Mouse (Mus musculus) lung, postnatal 4 days (tissue): ENCODE measurements around the gene Dagla.
A peak's percentile ranks its signal among the peaks of the same experiment; 100 is the strongest.

ENCODE experiments used
- DNase-seq, 2 experiments: peaks; one replicate each; pipeline ENCODE4 v3.0.0; 2021

Dagla gene

DNA sequence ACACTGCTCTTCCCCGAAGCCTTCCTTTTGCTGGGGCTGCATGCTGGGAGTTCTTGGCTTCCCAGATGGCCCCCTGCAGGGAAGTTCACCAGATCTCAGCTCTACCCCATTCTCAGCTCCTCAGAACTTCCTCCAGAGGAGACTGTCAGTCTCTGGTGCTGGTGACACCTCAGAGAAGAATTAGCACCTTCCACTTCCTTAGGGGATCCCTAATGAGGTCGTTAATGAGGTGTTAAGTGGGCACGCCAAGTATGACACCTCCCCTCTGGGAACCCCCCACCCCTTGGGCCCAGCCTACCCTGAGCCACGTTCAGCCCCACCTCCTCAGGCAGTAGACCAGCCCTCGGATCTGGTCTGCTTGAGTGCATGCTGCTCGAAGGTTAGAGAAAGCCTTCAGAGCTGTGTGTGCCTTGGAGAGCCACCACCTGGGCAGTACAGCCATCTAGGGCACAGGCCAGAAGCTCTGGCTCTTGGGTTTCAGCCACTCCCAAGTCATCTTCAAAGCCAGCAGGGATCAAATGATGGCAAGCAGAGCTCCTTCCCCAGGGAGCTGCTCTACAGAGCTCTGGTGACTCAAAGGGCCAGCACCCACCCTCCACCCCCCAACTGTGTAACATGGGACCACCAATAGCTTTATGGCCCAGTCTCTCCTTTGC, 25.9 kb downstream of the Dagla start:
- no peak for DNase-seq

DNA sequence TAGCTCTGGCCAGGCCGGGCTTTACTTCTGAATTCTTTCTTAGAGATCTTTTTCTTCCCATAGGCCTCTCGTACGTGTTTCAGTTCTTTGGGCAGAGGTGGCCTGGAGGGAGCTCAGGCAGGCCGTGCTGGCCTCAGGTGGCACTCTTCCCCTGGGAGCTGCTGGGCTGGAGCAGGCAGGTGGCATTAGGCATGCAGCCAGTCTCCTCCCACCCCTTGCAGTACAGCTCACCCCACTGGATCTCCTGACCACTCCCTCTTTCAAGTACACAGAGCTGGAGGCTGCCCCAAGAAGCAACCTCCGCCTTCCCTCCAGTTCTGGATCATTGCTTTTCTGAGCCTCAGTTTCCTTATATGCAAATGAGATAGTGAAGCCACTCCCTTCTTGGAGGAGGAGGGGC, 26.9 kb downstream of the Dagla start:
- DNase-seq, result peak; percentile 66 to 81

DNA sequence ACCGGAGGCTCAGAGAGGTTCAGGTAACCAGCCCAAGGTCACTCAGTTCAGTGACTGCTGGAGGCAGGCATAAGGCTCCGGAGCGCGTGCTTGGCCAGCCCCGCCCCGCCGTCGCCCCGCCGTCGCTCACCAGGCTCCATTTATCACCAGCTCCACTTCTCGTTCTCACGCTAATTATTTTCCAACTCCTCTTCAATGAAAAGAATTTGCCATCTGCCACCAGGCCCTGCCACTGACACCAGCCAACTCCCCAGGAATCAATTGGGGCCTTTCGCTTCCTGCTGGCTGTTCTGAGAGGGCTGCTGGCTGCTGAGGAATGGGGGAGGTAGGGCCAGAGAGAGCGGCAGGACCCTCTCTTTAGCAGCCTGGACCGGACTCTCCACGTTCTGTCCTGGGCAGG, 27.3 kb downstream of the Dagla start:
- no peak for DNase-seq

DNA sequence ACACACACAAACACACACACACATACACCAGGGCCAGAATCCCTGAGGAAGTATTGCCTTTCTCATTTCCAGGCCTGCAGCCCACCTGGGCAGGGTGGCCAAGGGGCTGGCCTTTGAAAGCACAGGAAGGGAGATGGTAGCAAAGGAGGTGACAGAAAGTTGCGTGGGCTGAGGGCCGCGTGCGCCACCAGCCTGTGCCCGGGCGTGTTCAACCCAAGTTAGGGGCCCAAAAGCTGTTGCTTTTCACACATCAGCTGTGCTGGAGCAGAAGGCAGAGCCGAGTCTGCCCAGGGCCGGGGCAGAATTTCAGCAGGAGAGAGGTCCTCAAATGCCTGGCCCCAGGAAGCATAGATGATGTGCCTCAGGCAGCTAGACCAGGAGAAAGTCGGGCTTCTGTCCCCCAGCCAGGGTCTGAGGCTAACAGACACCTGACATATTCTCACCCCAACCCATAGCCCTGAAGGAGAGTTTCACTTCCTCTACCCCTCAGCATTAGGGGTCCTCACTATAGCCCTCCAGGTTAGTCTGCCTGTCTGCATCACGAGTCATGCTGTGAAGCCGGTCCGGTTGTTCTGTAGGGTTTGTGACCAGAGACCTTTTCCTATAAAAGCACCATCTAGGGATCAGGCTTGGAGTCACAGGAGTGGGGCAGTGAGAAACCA, 28.1 kb downstream of the Dagla start:
- no peak for DNase-seq

DNA sequence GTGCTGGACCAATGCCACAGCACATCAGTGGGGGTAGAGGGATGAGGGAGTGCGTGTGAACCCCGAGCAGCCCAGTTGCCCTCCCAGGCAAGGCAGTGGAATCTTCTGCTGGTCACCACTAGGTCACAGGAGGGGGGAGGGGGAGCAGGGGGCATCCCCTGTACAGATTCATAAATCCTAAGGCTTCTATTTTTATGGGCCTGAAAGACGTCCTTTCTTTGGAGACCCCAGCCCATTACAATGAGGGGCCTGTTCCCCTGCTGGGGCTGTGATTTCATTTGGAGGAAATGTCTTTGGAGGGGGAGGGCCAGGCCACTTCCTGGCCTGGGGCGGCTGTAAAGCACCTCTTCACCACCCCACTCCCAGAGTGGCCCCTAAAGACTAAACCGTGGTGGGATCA, 30.6 kb downstream of the Dagla start:
- DNase-seq, result no peak

DNA sequence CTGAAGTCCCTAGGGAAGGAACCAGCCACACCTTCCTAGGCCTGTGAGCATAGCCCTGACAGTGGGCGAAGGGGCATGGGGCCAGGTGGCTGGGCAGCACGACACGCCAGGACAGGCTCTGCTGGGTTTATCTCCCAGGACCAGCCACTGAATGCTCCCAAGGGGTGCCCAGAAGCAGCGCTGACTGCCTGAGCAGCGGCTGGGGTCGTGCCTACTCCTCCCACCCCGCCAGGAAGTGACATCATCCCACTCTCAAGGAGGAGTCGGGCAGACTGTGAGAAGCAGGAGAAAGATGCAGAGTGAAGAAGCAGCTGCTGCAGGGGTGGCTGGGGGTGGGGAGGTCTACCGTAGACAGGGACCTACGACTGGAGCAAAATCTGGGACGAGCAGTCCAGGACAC, 31.9 kb downstream of the Dagla start:
- DNase-seq, result peak; percentile 52 to 63

DNA sequence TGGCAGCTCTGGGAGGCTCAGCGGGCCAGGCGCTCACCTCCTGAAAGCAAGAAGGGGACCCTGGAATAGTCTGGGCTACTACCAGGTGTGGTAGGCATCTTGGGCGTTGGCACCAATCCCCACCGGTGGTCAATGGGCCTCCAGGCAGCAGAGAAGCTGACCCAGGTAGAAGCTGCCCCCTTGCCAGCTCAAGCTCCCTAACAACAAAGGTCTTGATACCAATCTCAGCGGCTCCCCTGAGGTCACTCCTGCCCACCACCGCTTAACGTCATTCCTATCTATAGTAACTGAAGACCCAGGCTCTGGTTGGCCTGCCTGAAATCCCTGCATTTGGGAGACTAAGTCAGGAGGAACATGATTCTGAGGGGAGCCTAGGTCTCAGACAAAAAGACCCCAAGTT, 33.1 kb downstream of the Dagla start:
- DNase-seq, result no peak

DNA sequence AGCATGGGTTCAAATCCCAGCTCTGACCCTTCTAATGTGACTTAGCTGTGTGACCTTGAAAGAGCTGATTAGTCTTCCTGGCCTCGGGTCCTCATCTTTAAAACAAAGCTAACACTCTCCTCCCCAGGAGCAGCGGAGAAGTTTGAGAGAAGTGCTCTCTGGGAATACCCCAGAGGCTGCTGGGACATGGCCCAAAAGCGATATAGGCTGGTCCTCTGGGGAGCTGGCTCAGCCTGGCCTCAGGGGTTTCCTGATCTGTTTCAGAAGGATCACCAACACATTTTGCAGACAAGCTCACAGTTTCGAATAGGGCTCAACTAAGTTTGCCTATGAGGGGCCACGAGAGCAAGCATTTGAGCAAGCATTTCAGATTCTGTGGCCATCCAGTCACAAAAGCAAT, 34.3 kb downstream of the Dagla start:
- DNase-seq, result no peak

DNA sequence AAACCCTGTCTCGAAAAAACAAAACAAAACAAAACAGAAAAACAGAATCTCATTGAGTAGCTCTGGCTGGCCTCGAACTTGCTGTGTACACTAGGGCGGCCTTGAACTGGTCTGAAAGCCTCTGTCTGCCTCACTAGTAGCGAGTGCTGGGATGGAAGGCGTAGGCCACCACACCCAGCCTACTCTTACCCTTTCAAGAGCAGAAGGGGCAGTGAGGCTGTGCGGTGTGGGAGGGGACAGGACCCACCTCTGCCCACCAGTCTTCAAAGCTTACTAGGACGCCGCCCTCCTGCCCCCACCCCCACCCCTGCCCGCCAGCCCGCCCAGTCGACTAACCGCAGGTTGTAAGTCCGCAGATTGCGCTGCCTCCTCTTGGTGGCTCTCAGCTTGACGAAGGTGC, 35.8 kb downstream of the Dagla start:
- DNase-seq, result no peak

DNA sequence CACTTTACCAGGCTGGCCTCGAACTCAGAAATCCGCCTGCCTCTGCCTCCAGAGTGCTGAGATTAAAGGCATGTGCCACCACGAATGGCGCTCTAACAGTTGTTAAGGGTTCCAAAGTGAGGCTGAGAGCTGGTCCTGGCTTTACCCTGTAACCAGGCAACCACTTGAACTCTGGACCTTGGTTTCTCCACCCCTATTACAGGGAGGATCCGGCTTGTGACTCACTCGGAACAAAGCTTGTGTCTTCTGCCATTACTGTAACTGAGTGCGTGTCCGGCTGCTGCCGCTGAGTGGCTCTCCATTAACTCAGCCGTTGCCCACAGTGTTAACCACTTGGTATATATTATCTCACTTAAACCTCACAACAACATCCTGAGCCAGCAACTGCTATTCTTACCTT, 36.7 kb downstream of the Dagla start:
- no peak for DNase-seq

DNA sequence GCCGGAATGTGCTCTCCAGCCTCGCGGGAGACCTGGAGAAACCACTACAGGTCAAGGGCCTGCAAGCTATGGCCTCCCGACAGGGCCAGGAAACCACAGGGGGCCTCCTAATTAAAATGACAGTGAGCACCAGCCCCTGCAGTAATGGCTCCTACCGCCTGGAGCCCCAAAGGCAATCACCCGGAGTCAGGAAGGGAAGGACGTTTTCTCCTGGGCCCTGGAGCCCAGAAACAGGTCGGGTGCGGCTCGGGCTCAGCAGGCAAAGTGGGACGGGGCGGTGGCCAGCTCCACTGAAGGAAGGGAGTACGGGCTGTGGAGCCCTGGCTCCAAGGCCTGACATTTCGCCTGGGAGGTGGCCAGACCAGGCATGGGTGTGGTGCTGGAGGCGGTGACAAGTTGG, 37.6 kb downstream of the Dagla start:
- peak; percentile 64 to 68 for DNase-seq

DNA sequence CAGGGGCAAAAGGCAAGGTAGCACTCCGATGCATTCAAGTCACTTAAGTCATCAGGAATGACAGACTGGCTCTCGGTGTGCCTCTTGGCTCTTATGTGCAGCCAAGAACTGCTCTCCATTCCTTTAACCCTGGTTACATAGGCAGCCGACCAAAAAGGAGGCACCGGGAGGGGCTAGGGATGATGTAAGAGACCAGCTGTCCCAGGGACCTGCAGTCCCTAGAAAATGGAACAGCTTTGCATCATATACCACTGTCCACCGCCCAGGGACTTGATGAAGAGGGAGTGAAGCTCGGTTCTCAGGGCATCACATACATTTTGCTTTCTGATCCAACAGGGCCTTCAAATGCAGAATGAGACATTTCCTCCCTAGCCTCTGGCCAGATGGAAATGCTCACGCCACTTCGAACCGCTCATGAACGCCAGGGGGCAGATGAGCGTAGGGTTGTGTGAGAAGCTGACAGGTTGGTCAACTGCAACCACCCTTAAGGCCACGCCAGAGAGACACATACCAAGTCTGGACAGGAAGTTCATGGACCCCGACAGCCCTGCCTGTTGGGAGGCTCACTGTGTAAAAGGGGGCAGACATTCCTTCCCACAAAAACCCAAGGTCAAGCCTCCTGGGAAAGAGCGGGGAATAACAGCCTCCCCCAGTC, 38.4 kb downstream of the Dagla start:
- peak; percentile 92 for DNase-seq

DNA sequence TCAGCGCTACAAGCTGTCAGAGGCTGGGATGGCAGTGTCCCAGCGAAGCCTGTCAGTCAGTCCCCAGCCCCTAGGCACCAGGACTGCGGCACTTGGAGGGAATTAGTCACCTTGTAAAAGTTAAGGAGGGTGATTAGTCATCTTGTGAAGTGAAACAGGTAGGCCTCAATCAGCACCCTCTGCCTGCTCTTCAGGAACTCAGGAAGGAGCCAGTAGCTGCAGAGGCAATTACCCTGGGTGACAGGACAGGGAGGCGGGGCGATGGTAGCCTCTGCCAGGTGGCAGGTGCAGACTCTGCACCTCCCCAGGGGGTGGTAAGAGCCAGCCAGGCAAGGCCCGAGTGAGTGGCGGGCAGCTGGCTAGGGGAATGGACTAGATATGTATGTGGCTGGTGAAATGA, 43.3 kb downstream of the Dagla start:
- no peak for DNase-seq

DNA sequence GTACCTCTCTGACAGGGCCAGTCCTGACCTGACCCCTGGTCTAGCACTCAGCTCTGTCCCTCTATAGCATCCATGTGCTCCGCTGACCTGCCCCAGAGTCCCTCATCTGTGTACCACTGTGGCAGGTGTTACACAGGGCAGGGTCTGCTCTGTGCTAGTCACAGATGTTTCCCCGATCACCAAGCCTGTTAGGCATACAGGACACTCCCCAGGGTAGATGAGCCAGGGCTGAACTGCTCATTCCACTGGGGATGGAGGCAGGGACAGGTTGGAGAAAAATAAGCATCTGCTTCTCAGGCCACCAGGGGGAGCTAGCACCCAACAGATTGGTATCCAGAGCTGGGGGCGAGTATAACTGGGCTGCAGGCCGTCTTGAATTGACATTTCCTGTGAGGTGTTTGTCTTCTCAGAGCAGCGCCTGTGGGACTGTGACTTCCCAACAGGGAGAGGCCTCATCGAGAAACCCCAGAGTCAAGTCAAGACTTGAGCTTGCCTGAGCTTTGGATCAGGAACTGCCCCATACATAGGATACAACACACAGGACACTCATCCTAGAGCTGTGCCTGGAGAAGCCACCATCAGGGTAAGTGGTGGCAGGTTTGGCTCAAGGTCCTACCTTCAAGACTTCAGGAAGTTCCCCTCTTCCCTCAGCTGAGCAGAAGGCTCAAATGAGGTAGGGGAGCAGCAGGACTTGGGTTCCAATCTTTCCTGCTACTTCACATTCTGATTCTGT, 46.2 kb downstream of the Dagla start:
- DNase-seq, result peak; percentile 76 to 86

DNA sequence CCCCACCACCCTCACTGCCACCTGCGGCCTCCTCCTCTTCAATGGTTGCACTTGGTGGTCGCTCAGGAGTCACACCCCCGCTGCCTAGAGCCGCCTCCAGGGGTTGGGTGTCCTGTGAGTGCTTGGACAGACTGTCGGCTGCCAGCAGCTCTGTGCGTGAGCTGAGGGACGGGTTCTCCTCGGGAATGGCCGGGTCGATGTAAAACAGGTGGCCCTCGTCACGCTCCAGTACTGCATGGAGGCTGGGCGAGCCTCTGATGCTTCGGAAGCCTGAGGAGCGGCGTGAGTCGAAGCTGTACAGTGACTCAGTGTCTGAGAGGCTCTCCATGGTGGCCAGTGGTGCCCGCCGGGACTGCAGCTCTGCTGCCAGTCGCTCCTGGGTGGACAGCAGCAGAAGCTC, 56.5 kb downstream of the Dagla start:
- DNase-seq, result peak; percentile 32 to 75

DNA sequence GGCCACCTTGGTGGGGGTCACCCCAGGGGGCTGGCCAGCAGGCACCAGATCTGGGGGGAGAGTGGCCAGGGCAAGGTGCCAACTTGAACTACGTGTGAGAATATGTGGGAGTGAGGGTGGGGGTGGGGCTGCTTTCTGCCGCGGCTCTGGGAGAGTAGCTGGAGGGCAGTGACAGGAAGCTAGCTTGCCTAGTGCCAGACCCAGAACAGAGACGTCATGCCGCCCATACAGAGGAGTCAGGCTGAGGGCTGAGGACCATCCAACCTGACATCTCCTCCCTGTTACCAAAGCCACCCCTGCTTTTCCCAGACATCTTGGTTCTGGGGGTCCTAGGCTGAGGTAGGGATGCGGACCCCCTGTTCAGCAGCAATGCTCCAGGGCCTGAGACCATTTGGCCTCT, 57.5 kb downstream of the Dagla start:
- peak in 1 of 2 experiments; percentile 21 for DNase-seq

DNA sequence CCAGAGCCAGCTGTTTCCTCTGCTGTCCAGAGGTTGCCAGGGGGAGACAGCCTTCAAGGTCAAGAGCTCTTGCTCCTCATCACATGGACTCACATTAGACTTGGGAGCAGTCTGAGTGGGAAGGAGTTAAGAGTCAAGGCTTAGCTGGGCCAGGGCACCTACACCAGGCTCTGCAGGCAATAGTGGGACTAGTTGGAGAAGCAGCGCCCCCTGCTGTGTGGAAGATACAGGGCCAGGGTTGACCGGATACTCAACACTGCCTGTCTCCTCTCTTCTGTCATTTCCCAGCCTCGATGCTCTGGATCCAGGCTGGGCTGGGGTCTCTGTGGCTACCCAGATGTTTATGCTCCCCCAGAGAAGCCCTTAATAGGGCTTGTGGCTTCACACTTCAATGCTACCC, 60.5 kb downstream of the Dagla start:
- peak; percentile 57 to 64 for DNase-seq

DNA sequence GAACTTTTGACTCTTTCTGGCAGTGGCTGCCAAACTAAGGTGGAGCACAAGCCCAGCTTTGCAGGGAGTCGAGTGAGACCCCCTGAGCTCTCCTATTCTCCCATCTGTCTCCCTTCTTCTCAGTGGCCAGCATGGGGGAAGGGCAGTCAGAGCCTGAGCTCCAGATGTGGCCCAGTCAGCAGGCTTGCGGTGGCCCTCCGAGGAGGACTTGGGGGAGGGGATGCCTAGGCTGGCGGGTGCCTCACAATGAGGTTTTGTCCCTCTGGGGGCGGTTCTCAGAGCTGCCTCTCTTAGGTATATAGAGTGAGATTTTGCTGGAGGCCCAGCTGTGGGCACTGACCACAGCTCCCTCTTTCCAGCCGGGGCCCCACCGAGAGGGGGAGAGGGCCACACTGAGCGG, 61.8 kb downstream of the Dagla start:
- no peak for DNase-seq

DNA sequence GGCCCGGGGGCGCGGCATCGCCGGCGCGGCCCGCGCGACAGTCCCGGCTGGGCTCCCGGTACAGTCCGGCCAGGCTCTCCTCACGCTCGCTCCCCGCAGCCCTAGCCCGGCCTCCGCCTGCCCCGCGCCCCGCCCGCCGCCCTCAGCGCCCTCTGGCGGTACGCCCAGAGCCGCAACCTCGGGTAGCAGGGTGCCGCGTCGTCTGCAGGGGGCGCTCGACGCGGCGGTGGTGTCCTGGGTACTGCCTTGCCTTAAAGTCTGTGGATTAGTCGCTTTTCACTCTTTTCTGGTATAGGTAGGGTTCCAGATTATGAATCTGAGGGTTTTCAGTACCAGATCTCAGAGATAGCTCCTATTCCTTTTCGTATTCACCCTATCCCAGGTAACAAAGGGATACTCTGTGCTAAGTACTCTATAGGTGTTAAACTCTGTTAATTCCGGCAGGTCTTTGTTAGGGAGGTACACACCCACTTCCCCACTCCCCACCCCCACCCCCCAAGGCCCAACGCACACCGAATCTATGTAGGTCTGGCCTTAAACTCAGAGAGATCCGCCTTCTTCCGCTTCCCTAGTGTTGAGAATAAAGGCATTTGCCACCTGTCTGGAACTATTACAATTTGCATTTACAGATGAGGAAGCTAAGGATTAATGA, 63.9 kb downstream of the Dagla start, which contains the start of gene Myrf:
TSS of gene Myrf (minus strand) at position 95 of the 652 bp plus-strand sequence.
- peak; percentile 88 to 89 for DNase-seq

DNA sequence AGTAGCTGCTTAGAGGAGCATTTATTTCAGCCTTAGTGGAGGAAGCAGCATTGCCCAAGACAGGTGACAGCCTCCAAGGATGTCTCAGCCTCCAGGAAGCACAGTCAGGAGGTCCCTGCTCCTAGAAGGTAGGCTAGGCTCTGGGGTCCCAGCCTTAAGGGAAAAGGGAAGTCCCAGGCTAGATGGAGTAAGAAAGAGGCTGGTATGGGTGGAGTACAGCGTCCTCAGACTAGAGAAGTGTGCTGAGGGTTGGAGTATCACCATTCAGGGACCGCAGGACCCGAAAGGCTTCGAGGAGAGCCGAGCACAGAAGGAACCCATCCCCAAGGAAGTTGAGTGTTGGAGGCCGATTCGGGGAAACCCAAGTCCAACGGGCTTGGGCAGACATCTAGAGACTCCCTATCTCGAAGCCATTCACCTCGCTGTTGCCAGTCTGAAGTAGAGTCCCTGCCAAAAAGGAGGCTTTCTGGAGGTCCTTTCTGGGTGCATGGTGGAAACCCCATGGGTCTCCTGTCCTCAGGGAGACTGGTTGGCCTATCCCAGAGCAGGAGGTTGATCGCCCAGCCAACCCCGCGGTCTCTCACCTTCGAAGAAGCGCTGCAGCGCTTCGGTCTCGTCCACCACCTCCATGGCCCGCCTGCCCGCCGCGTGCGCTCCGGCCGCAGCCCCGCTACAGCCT, 64.6 kb downstream of the Dagla start:
- DNase-seq, result no peak

DNA sequence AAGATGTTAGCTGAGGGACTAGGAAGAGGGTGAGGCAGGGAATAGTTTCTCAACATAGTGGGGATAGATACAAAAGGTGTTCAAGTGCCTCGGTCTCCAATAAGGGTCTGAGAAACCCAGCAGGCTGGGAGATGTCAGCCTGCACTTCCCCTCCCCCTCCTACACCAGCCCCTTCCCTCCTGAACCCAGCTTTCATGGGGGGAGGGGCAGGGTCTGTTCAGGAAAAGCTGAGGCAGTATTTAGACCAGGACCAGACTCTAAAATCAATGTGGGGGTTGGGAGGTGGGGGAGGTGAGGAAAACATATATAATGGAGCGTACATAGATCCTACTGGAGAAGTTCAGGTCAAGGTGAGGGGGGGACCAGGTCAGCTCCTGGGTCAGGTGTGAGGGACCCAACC, 65.3 kb downstream of the Dagla start:
- DNase-seq, result no peak

DNA sequence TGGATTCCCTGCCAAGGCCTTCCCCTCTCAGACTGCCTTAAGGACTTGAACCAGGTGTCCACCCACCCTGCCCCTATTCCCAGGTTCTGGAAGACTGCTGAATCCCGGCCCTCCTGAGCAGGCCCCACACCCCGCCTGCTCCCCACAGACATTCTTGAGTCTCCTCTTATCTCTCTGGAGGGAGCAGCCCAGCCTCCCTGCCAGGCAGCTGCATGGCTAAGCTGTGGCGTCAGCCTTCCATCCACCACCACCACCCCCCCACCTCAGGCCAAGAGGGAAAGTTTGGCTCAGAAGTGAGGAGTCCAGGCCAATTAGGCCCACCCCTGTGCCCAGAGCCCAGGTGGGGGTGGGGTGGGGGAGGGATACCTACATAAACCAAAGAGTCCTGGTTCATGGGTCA, 66.2 kb downstream of the Dagla start:
- DNase-seq, result peak in 1 of 2 experiments; percentile 62
